Mouse (Mus musculus) urinary bladder, postnatal 25 days (tissue): Measurements from ENCODE around the gene Tubg2.
A peak's percentile ranks its signal among the peaks of the same experiment; 100 is the strongest.
"Not testable (repeated sequence)": the region's sequence is repeated elsewhere in the genome, so short reads cannot be mapped to it uniquely, and the experiment has no call there.

Experiments
- DNase-seq: peaks from one replicate; pipeline ENCODE4 v3.0.0; 2022; ENCODE audit warnings: low spot score

Tubg2 gene

DNA sequence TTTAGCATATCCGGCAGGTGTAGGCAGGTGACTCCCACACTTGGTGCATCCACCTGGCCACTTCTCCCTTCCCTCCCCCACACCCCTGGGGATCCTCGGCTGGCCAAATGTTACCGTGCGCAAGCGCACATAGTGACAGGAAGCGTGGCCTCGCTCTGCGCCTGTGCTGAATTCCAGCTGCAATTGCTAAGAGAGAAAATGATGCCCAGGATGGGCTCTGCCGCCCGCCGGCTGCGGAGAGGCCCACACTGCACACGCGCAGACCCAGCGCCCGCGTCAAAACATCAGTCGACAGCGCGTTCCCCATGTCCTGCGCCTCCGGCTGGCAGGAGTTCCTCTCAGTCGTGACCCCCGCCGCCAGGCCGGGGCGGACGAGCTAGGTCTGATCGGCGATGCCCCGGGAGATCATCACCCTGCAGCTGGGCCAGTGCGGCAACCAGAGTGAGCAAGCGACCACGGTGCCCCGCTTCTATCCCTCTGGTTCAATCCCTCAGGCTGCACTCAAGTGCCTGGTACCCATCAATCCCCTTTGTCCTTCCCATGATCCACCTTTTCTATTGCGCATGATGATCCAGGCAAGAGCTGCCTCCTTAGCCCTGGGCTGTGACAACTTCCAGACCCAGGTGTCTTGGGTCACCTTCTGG is at the start of gene Tubg2:
Gene Tubg2, plus strand, starts transcription at position 180 of the 644 bp plus-strand sequence.
- no peak for DNase-seq

DNA sequence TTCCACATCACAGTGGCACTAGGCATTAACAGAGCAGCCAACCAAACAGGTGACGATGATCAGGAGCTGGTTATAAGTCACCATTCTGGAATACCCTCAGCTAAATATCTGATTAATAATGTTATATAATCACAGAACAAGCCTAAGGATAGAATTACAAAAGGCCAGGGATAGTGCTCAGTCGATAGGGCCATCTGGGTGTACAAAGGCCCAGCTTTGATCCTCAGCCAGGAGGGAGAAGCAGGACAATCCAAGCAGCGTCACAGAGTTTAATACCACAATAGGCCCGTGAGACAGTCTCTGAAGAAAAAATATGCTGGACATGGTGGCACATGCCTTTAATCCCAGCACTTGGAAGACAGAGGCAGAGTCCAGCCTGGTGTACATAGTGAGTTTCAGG is 46.4 kb upstream of the Tubg2 start:
- no peak for DNase-seq

DNA sequence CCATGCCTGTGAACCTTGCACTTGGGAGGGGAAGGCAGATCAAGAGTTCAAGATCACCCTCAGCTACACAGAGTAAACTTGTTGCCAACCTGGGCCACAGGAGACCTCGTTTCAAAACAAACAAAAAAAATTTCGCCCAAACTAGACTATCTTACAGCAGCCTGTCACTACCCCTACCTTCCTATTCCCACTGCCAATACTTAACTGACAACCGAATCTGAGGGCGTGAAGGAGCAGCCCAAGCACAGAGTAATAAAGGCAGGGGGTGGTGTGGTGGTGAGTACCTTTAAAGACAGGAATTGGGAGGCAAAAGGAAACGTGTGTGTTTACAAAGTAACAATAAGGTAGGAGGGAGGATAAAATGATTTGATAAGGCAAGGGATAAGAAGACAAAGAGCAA is 45.0 kb upstream of the Tubg2 start:
- DNase-seq: no peak

DNA sequence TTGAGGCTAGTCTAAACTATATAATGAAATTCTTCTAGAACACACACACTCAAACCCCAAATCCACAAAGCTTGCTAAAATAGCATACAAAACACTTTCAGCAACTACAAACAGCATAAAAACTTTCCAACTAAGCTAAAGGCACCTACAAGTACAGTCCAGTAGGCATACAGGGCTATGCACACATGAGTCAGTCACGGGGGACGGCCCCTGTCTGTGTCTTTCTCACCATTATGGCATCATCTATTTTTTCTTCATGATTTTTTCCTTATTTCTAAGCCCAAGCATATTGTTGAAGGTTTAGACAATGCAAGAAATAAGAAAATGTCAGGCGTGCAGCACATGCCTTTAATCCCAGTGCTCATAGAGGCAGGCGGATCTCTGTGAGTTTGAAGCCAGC is 44.5 kb upstream of the Tubg2 start:
- DNase-seq: no peak

- DNase-seq: no peak
These were observed 43.5 kb upstream of the Tubg2 start for GRCm38 (mm10) chr11:101112186-101112585.

- no peak for DNase-seq
These were observed 40.1 kb upstream of the Tubg2 start for GRCm38 (mm10) chr11:101115564-101115963.

DNA sequence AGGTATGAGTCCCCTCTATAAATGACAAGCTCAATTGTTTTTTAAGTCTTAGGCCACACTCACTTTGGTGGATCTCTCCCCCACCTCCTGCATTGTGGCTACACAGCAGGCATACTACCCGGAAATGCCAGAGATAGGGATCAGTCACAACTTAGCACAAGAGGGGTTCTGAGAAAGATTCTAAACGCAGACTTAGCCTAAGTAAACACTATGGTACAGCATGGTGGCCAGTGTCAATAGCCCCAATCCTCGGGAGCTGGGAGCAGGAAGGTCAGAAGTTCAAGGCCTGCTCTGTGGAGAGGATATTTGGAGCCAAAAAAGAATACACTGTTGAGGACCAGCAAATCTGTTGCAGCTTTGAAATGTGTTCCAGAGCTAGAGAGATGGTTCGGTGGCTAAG is 37.6 kb upstream of the Tubg2 start:
- no peak for DNase-seq

DNA sequence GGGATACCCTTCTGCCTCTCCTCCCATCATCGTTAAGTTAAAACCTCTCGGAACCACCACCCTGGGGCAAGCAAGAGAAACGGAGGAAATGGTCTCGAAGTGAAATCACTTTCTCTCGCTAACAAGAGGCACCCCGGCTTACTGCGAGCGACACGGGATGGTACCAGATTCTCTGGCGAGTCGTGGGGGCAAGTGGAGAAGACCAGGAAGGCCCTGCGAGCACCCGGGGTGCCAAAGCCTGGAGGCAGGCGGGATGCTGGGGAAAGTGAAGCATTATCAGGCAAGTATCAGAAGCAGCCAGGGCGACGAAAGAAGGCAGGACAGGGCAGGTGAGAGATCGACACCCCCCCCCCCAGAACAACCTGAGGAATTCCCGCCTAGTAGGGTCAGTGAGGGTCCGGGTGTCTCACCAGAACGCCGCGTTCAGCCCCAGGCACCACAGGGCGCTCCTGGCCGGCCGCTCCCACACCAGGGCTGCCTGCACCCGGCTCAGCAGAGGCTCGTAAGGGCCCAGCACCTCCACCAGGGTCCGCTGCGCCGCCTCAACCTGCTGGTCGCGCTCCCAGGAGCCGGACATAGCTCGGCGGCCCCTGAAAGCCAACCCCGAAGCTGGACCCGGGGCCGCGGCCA is 36.5 kb upstream of the Tubg2 start:
- DNase-seq: no peak

- peak; percentile 99 for DNase-seq
These were observed 35.8 kb upstream of the Tubg2 start, which contains the start of the genes Retreg3 and Tubg1 for GRCm38 (mm10) chr11:101119761-101120544. TSS of gene Retreg3 (minus strand) at chr11:101119893. TSS of gene Tubg1 (plus strand) at chr11:101119938.

DNA sequence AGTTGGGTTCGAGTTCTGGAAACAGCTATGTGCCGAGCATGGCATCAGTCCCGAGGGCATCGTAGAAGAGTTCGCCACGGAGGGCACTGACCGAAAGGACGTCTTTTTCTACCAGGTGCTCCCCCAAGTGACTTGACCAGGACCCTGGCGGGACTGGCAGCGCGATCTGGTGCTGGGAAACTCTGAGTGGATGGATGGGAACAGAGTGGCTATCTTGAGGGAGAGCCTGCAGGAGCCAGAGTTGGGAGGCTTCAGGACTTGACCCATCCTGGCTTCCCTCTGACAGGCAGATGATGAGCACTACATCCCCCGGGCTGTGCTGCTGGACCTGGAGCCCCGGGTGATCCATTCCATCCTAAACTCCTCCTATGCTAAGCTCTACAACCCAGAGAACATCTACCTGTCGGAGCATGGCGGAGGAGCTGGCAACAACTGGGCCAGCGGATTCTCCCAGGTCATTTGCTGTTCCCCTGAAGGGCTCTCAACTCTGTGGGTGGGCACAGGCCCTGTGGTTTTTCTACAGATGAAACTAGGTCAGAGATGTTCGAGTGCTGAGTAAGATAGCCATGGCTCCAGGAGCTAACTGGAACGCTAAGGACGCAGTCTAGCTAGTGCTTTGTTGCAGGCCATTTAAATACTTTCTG is 35.0 kb upstream of the Tubg2 start:
- no peak for DNase-seq

DNA sequence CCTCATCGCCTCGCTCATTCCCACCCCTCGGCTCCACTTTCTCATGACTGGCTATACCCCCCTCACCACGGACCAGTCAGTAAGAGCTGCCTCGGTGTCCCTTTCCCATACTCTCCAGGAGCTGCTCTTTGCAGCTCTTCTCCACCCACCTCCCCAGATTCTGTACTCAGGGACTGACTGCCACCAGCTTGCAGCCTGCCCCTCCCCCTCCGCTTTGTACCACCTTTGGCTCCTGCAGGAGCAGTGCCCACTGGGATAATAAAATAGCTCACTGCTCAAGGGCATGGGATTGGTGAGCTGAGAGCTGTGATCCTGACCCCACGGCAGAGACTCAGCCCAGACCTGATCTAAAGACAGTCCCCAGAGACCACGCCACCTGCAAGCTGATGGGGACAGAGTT is 31.2 kb upstream of the Tubg2 start:
- not testable (repeated sequence) for DNase-seq

- DNase-seq: not testable (repeated sequence)
These were observed 30.7 kb upstream of the Tubg2 start for GRCm38 (mm10) chr11:101125008-101125407.

DNA sequence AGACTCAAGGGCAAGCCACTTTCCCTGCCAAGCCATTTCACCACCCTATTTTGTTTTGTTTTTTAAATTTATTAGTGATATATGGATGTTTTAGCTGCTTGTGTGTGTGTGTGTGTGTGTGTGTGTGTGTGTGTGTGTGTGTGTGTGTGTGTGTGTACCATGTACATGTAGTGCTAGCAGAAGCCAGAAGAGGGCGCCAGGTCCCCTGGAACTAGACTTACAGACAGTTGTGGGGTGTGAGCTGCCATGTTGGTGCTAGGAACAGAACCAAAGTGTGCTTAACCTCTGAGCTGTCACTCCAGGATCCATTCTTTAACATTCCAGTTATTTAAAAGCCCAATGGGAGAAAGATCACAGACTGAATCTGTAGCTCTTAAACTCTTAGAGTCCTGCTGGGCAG is 28.6 kb upstream of the Tubg2 start:
- no peak for DNase-seq

- DNase-seq: no peak
These were observed 26.6 kb upstream of the Tubg2 start for GRCm38 (mm10) chr11:101128996-101129577.

DNA sequence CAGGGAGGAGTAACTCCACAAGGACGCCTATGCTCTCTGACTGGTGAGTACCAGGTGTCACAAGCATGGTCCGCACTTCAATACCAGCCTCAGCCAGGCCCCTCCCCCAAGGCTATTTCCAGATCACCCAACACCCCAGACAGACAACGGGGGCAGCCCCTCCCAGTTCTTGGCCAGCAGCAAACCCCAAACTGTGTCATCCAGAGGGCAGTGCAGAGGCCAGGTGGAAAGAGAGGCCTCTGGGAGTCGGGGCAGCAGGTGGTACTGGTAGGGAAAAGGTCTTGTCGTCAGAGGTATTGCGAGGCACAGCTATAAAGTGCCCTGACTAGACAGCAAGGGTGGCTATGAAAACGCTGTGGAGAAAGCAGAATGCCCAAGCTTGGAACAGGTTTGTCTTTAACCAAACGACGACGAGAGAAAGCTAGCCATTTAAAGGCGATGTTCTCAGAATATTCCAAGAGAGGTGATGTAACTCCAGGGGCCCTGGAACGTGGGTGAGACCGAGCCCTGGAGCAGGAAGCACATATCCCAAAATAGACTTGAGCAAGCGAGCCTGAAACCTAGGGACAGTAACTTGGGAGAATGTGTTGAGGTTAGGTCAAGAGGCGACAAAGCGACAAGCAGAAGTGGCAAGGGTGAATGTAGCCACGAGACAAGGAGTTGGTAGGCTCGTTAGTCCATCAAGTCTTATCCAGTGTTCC is 25.5 kb upstream of the Tubg2 start:
- no peak for DNase-seq

DNA sequence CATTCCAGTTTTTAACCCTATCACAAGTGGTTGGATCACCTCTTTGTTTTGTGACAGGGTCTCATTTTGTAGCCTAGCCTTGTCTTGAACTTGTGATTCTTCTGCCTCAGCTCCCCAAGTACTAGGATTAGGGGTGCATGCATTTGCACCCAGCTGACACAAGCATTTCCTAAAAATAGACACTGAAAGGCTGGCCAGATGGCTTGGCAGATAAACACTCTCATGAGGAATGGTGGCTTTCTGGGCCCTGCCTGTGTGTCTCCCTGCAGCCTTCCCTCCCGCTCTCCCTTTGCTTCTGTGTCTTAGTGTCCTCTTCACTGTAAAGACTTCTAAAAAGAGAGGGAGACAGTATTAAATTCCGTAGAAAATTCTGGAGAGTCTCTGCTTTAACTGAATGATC is 24.5 kb upstream of the Tubg2 start:
- no peak for DNase-seq

GRCm38 (mm10) chr11:101131701-101132100 is 24.0 kb upstream of the Tubg2 start:
- no peak for DNase-seq

DNA sequence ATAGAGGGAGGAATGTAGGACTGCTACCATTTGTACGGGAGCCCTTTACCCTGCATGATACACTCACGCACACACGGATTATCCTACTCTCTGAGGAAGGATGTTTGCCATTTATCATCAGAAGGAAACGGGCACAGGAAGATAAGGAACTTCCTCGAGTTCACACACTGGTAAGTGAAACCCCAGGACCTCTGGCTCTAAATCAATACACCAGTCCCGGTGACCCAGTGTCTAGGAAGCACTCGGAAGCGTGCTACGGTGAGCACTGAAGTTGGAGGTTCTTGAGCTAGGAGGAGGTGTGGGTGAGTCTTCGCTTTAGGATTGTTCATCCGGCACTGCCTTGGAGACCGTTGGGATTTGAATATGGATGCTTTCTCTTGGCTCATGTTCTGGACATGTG is 22.7 kb upstream of the Tubg2 start:
- DNase-seq: no peak

- DNase-seq: no peak
These were observed 21.4 kb upstream of the Tubg2 start for GRCm38 (mm10) chr11:101134217-101134865.

DNA sequence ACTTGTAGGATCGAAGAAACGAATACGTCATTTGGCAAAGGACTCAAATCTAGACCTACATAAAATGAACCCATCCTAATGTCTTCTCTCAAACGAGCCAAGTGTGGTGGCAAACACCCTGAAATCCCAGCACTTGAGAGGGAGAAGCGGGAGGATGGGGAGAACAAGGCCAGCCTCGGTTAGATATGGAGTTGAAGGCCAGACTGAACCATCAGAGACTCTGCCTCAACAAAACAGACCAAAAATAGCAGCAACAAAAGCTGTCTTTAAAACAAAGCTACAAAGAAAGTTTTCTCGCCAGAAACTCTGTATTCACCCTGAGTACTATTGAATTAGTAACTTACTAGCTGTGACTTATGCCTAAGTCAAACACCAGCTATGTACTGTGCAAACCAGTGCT is 18.7 kb upstream of the Tubg2 start:
- DNase-seq: no peak

DNA sequence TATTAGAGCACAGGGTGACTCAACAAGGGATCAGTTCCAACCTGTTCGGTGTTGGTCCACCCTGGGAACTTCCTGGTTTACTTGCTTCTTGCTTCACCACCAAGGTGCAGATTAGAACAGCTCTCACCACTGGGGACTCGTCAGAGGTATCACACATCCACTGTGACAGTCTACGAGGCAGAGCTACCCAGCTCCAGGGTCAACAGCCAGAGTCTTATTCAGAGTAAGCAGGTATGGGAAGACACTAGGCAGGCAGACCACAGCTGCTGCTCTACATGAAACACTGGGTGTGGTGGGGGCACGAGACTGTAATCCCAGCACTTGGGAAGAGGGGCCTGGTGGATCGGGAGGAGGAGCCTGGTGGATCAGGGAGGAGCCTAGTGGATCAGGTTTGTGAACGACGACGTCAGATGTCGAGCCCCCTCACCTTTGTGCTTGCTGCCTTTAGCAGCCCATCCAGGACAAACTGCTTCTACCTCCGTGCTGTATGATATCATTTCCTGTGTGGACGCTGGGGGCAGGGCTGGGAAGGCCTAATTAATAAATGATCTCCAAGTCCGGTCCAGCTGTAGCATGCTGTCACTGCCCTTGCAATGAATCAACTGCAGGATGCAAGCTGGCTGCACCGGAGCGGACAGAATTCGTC is 17.0 kb upstream of the Tubg2 start:
- peak; percentile 35 for DNase-seq
